Mouse (Mus musculus): ENCODE measurements around the gene Rsc1a1. TPM values are rescaled to one million over a fixed set of nuclear protein-coding genes. Genes with fewer than 3 reads are reported as not detected.

The Rsc1a1 gene
- total and polyA plus RNA-seq, 3 experiments: 7.7 TPM; not detected in 2

- Histone ChIP-seq H3K79me2 (ENCODE audit: control insufficient read depth, insufficient read depth, low read length, poor library complexity) (no peaks in the 10 kb centered on the region), H3K9me3 (replicated peaks; ENCODE audit: insufficient read depth, low read length) (no peaks in the 10 kb centered on the region), H3K4me3 (ENCODE audit: control insufficient read depth in 1 of 2, insufficient read depth in 1 of 2, low read depth in 2 of 2, low read length in 2 of 2) (no peak overlapping the region), H3K9ac (ENCODE audit: control insufficient read depth, low read depth, low read length, poor library complexity, severe bottlenecking) (no peak overlapping the region), H3K4me1 (ENCODE audit: control insufficient read depth in 1 of 2, insufficient read depth in 2 of 2, low read length in 2 of 2) (no peaks in the 10 kb centered on the region), H3K27me3 (ENCODE audit: control insufficient read depth in 1 of 2, insufficient read depth in 2 of 2, low read length in 2 of 2) (no peaks in the 10 kb centered on the region), H3K36me3 (ENCODE audit: control insufficient read depth in 1 of 2, insufficient read depth in 2 of 2, low read length in 2 of 2) (peaks cover 0 to 1% of the 10 kb centered on the region in 2 experiments; a peak in 1 of 4 replicates), H3K27ac (ENCODE audit: control insufficient read depth, low read depth, low read length) (no peak overlapping the region)
- no peak for DNase-seq (ENCODE audit: low read depth, low spot score)
- TF ChIP-seq JUND (IDR thresholded peaks at IDR 0.05; ENCODE audit: low read depth, low read length) (no peak), MAFK (IDR thresholded peaks at IDR 0.05; ENCODE audit: borderline replicate concordance, low read depth, low read length) (no peak), MAZ (IDR thresholded peaks at IDR 0.05; ENCODE audit: low read depth, low read length) (no peak)
Measured at GRCm38 (mm10) chr4:141635991-141636390, 49.4 kb downstream of the Rsc1a1 start.

Other genes starting within 250 kb of the Rsc1a1 start
- not detected in 2 replicates for gene Srarp, start 249.5 kb downstream of the Rsc1a1 start, total RNA-seq (2012; rRNA removed)
- not detected for gene Srarp, start 249.5 kb downstream of the Rsc1a1 start, polyA plus RNA-seq (2012; ENCODE audit: insufficient read depth in 1 of 2, insufficient read length in 2 of 2, low read depth in 1 of 2, low replicate concordance in 2 of 2, missing spikeins in 1 of 2)
- 32.3 and 36.4 TPM in 2 replicates for gene Zbtb17, start 240.9 kb downstream of the Rsc1a1 start, total RNA-seq (2012; rRNA removed)
- gene Zbtb17, start 240.9 kb downstream of the Rsc1a1 start, polyA plus RNA-seq (2012; ENCODE audit: insufficient read depth in 1 of 2, insufficient read length in 2 of 2, low read depth in 1 of 2, low replicate concordance in 2 of 2, missing spikeins in 1 of 2): 10 to 100 TPM in 1 of 2 experiments, not detected in 1; 63.2 TPM
- 11.9 and 12.6 TPM in 2 replicates for gene Spen, start 147.0 kb downstream of the Rsc1a1 start, total RNA-seq (2012; rRNA removed)
- 100 to 1,000 TPM in 1 of 2 experiments, 10 to 100 TPM in 1; 46.9 to 102 TPM for gene Spen, start 147.0 kb downstream of the Rsc1a1 start, polyA plus RNA-seq (2012; ENCODE audit: insufficient read depth in 1 of 2, insufficient read length in 2 of 2, low read depth in 1 of 2, low replicate concordance in 2 of 2, missing spikeins in 1 of 2)
- gene Fblim1, start 79.5 kb downstream of the Rsc1a1 start, total RNA-seq (2012; rRNA removed): not detected in 2 replicates
- not detected for gene Fblim1, start 79.5 kb downstream of the Rsc1a1 start, polyA plus RNA-seq (2012; ENCODE audit: insufficient read depth in 1 of 2, insufficient read length in 2 of 2, low read depth in 1 of 2, low replicate concordance in 2 of 2, missing spikeins in 1 of 2)
- gene Tmem82, start 67.0 kb downstream of the Rsc1a1 start, total RNA-seq (2012; rRNA removed): not detected in 2 replicates
- gene Tmem82, start 67.0 kb downstream of the Rsc1a1 start, polyA plus RNA-seq (2012; ENCODE audit: insufficient read depth in 1 of 2, insufficient read length in 2 of 2, low read depth in 1 of 2, low replicate concordance in 2 of 2, missing spikeins in 1 of 2): under 1 TPM in 1 of 2 experiments, not detected in 1; 0.21 TPM
- gene Slc25a34, start 61.8 kb downstream of the Rsc1a1 start, total RNA-seq (2012; rRNA removed): not detected in 2 replicates
- under 1 TPM in 1 of 2 experiments, not detected in 1; 0.10 TPM for gene Slc25a34, start 61.8 kb downstream of the Rsc1a1 start, polyA plus RNA-seq (2012; ENCODE audit: insufficient read depth in 1 of 2, insufficient read length in 2 of 2, low read depth in 1 of 2, low replicate concordance in 2 of 2, missing spikeins in 1 of 2)
- gene Plekhm2, start 20.7 kb downstream of the Rsc1a1 start, total RNA-seq (2012; rRNA removed): 4.8 and 6.5 TPM in 2 replicates
- 10 to 100 TPM in 1 of 2 experiments, not detected in 1; 15.4 TPM for gene Plekhm2, start 20.7 kb downstream of the Rsc1a1 start, polyA plus RNA-seq (2012; ENCODE audit: insufficient read depth in 1 of 2, insufficient read length in 2 of 2, low read depth in 1 of 2, low replicate concordance in 2 of 2, missing spikeins in 1 of 2)
- gene Ddi2, start 37.8 kb upstream of the Rsc1a1 start, total RNA-seq (2012; rRNA removed): 37.6 and 40.7 TPM in 2 replicates
- gene Ddi2, start 37.8 kb upstream of the Rsc1a1 start, polyA plus RNA-seq (2012; ENCODE audit: insufficient read depth in 1 of 2, insufficient read length in 2 of 2, low read depth in 1 of 2, low replicate concordance in 2 of 2, missing spikeins in 1 of 2): 10 to 100 TPM in 1 of 2 experiments, not detected in 1; 42.8 TPM
- gene Agmat, start 61.1 kb upstream of the Rsc1a1 start, total RNA-seq (2012; rRNA removed): 0.12 TPM in 1 of 2 replicates, not detected in the other
- gene Agmat, start 61.1 kb upstream of the Rsc1a1 start, polyA plus RNA-seq (2012; ENCODE audit: insufficient read depth in 1 of 2, insufficient read length in 2 of 2, low read depth in 1 of 2, low replicate concordance in 2 of 2, missing spikeins in 1 of 2): under 1 TPM in 1 of 2 experiments, not detected in 1; 0.07 TPM
- gene Dnajc16, start 105.3 kb upstream of the Rsc1a1 start, total RNA-seq (2012; rRNA removed): 3.2 and 3.4 TPM in 2 replicates
- gene Dnajc16, start 105.3 kb upstream of the Rsc1a1 start, polyA plus RNA-seq (2012; ENCODE audit: insufficient read depth in 1 of 2, insufficient read length in 2 of 2, low read depth in 1 of 2, low replicate concordance in 2 of 2, missing spikeins in 1 of 2): 1 to 10 TPM in 1 of 2 experiments, not detected in 1; 6.8 TPM
- gene Casp9, start 108.0 kb upstream of the Rsc1a1 start, total RNA-seq (2012; rRNA removed): 2.8 and 3.8 TPM in 2 replicates
- 1 to 10 TPM in 1 of 2 experiments, not detected in 1; 6.4 TPM for gene Casp9, start 108.0 kb upstream of the Rsc1a1 start, polyA plus RNA-seq (2012; ENCODE audit: insufficient read depth in 1 of 2, insufficient read length in 2 of 2, low read depth in 1 of 2, low replicate concordance in 2 of 2, missing spikeins in 1 of 2)
- gene Cela2a, start 140.6 kb upstream of the Rsc1a1 start, total RNA-seq (2012; rRNA removed): not detected in 2 replicates
- gene Cela2a, start 140.6 kb upstream of the Rsc1a1 start, polyA plus RNA-seq (2012; ENCODE audit: insufficient read depth in 1 of 2, insufficient read length in 2 of 2, low read depth in 1 of 2, low replicate concordance in 2 of 2, missing spikeins in 1 of 2): not detected
- gene Ctrc, start 160.8 kb upstream of the Rsc1a1 start, total RNA-seq (2012; rRNA removed): not detected in 2 replicates
- not detected for gene Ctrc, start 160.8 kb upstream of the Rsc1a1 start, polyA plus RNA-seq (2012; ENCODE audit: insufficient read depth in 1 of 2, insufficient read length in 2 of 2, low read depth in 1 of 2, low replicate concordance in 2 of 2, missing spikeins in 1 of 2)
- gene Efhd2, start 189.3 kb upstream of the Rsc1a1 start, total RNA-seq (2012; rRNA removed): 29.8 and 32.4 TPM in 2 replicates
- gene Efhd2, start 189.3 kb upstream of the Rsc1a1 start, polyA plus RNA-seq (2012; ENCODE audit: insufficient read depth in 1 of 2, insufficient read length in 2 of 2, low read depth in 1 of 2, low replicate concordance in 2 of 2, missing spikeins in 1 of 2): 10 to 100 TPM in 1 of 2 experiments, not detected in 1; 79.1 TPM